Mouse (Mus musculus) liver, embryonic 14.5 days (tissue): ENCODE measurements at regions not wholly inside any gene's neighbourhood (a gene's known extent, or its start where the extent isn't known, plus 50 kb on each side); places are given as distances from the start of the nearest gene placed in this dataset.

Experiments used
- CTCF ChIP-seq: IDR thresholded peaks from 2 replicates; pipeline ENCODE4 v1.5.1; 2016; ENCODE audit warnings: antibody characterized with exemption, low read depth, control low read depth
- EP300 ChIP-seq: IDR thresholded peaks from 2 replicates; pipeline ENCODE4 v1.6.1; 2016; ENCODE audit warnings: antibody characterized with exemption, low read depth

DNA sequence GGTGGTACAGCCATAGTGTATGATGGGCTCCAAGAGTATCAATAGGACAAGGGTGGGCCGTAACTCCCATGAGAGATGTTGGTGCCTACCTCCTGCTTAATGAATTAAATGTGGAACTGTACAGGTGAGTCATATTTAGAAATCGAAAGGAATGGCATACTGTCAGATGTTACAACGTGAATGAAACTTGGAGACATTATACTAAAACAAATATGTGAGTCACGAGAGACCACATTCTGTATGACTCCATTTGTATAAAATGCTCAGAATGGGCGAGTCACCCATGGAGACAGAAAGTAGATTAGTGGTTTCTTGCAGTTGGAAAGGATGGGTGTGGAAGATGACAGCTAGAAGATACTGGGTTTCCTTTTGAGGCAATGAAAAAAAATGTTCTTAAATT lies 340.4 kb upstream of the Gm21798 start:
- TF ChIP-seq CTCF (no peak), EP300 (no peak)
